Mouse (Mus musculus): ENCODE results near the gene Dgkh. TPM values are rescaled to one million over a fixed set of nuclear protein-coding genes. Genes with fewer than 3 reads are reported as not detected.

The Dgkh gene
- total RNA-seq, 2 experiments from 2014 or later: 2.8 to 3.3 TPM

- Histone ChIP-seq H3K27ac (no peak overlapping the region), H3K4me3 (no peak overlapping the region; the same call in 1 of the 2 replicates)
- intact Hi-C loops (cut with DNase I): no loop called here
- DNase-seq: no peak
- TF ChIP-seq CTCF (IDR thresholded peaks at IDR 0.05): no peak
These were observed 75.5 kb downstream of the Dgkh start for GRCm38 (mm10) chr14:78656832-78657626.

DNA sequence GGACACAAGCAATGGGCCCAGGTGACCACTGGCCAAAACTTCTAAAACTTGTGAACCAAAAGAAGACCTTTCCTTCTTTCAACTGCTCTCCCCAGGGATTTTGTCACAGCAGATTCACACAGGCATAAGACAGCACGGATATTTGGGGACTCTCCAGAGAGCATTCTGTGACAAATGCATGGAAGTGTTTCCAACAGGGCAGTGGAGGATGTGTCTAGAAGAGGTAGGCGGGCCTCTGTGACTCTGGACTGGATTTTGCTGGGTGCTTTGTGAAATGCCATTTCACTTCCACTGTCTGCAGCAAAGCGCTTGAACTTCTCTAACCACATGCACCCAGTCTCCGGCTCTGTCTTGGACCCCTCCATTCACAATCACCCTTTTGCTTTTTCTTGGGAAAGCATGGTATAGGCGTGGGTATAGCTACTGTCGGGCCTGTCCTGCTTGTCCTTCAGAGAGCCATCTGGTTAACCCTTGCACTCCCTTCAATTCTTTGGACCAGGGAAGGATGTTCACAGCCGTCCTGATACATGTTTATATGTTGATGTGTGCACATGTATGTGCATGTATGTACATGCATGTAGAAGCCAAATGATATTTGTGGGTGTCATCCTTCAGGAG lies 77.5 kb downstream of the Dgkh start:
- no peak for DNase-seq
- no peak for TF ChIP-seq CTCF (IDR thresholded peaks at IDR 0.05)
- intact Hi-C loops (cut with DNase I): no loop called here
- no peak overlapping the region for H3K4me3 ChIP-seq
- H3K27ac ChIP-seq: no peak overlapping the region

DNA sequence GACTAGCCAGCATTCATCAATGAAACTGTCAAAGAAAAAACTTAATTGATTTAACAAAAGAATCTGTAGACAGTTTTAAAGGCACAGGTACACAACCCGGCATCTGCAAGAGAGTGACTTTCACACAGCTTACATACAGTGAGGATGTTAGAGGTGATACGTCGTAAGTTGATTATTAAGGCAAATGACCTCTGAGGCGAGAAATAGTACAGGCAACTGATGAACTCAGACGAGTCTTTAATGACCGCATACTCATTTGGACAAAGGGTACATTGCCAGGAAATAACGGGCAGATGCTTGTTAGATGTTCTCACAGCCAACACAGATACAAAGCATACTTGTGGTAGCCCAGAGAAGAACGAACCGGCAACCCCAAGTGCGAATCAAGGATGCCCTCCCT lies 78.4 kb downstream of the Dgkh start:
- intact Hi-C loops (cut with DNase I): no loop called here
- Histone ChIP-seq H3K27ac (no peak overlapping the region), H3K4me3 (no peak overlapping the region)
- no peak for TF ChIP-seq CTCF (IDR thresholded peaks at IDR 0.05)
- DNase-seq: no peak

DNA sequence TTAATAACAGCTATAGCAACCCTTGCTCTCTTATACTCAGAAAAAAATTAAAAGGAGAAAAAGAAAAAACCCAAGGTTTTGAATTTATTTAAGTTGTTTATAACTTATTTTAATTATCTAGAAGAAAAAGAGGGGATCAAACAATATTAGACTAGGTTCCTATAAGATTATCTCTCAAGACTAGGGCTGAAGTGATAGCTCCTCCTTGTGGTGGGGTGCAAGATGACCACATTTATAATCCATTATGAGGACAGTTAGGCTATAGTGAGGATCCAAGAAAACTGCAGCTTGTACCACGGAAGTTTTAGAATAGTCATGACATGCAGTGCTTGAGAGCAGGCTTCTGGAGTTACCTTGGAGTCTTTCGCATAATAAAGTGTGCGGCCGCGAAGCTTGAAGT lies 79.2 kb downstream of the Dgkh start:
- no peak overlapping the region for H3K27ac ChIP-seq
- no peak overlapping the region for H3K4me3 ChIP-seq
- DNase-seq: no peak
- peak; percentile 63 for TF ChIP-seq CTCF (IDR thresholded peaks at IDR 0.05)
- intact Hi-C loops (cut with DNase I): no loop called here

- TF ChIP-seq CTCF (IDR thresholded peaks at IDR 0.05): no peak
- no peak overlapping the region for H3K4me3 ChIP-seq
- no peak for DNase-seq
- H3K27ac ChIP-seq: no peak overlapping the region
- intact Hi-C loops (cut with DNase I): no loop called here
These were observed 80.9 kb downstream of the Dgkh start for GRCm38 (mm10) chr14:78651696-78652095.

GRCm38 (mm10) chr14:78650379-78651095 lies 82.0 kb downstream of the Dgkh start:
- intact Hi-C loops (cut with DNase I): no loop called here
- no peak for TF ChIP-seq CTCF (IDR thresholded peaks at IDR 0.05)
- peak overlapping the region; percentile 24; the same call in 1 of the 2 replicates for H3K27ac ChIP-seq
- DNase-seq: no peak
- H3K4me3 ChIP-seq: peak overlapping the region; percentile 15; the same call in 1 of the 2 replicates

DNA sequence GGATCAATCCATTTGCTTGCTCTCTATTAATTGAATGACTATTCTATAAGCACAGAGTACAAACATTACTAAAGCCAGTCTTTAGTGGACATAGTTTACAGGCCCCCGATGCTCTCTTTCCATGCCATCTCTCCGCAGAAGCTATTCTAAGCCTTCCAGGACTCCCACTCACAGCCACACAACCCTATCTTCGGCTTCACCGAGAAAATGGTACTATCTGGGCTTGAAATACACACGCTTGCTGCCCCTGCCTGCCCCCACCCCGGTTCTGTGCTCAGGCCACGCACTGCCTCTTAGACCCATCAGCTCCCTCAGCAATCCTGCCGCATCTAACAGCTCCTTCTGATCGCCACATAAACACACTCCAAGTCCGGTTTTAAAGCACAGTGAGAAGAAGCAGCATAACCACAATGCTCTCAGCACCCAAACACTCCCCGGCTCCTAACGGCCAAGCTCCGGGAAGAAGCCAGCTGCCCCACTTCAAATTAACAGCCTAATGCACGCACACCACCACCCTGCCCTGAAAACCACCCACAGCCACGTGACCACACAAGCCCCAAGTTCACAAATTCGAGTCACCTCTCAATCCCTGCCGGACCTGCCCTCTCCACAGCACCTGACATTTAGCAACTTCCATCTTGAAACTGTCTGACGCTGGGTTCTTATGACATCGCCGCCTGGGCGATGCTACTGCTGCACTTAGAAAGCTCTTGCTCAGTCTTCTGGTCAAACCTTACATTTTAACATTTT lies 82.9 kb downstream of the Dgkh start:
- no peak for DNase-seq
- peak overlapping the region; percentile 15 for H3K4me3 ChIP-seq
- peak overlapping the region; percentile 24; the same call in 1 of the 2 replicates for H3K27ac ChIP-seq
- intact Hi-C loops (cut with DNase I): no loop called here
- TF ChIP-seq CTCF (IDR thresholded peaks at IDR 0.05): no peak

- intact Hi-C loops (cut with DNase I): no loop called here
- DNase-seq: no peak
- Histone ChIP-seq H3K4me3 (no peak overlapping the region), H3K27ac (no peak overlapping the region)
- no peak for TF ChIP-seq CTCF (IDR thresholded peaks at IDR 0.05)
These were observed 87.0 kb downstream of the Dgkh start for GRCm38 (mm10) chr14:78645622-78646021.

DNA sequence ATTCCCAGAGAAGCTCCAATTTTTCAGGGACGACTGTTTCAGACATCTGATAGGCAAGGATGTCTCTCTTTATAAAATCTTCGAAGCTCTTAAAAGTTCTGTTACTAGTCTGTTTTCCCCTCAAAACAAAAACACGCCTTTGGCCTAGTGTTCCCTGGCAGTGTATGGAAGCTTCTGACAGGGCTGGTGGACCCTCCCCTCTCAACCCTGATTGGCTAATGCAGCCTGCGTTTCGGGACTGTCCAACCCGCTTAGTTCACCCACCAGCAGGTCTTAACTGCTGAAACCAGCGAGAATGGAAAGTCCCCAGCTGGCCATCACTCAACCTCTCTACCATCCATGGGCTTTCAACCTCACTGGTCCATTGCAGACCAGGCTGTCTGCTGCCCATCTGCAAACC lies 91.3 kb downstream of the Dgkh start:
- TF ChIP-seq CTCF (IDR thresholded peaks at IDR 0.05): no peak
- DNase-seq: no peak
- intact Hi-C loops (cut with DNase I): no loop called here
- H3K4me3 ChIP-seq: no peak overlapping the region
- no peak overlapping the region for H3K27ac ChIP-seq

DNA sequence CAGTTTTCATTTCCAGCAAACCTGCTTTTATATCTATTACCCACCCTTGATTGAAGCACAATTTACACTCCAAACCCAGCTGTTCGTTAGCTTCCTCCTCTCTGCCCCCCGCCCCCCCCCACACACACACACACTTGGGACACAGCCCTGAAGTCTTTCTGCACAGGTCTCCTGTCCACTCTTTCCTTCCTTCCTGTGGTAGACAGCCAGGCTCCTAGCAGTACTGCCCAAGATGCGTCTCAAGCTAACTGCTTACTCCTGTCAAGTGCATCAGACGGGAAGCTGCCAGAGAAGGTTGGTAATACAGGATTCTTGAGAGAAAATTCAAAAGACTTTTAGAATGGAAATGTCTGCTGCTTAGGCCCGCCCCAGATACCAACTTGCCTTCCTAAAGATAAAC lies 92.9 kb downstream of the Dgkh start:
- DNase-seq: no peak
- no peak overlapping the region for H3K4me3 ChIP-seq
- H3K27ac ChIP-seq: no peak overlapping the region
- no peak for TF ChIP-seq CTCF (IDR thresholded peaks at IDR 0.05)
- intact Hi-C loops (cut with DNase I): no loop called here

GRCm38 (mm10) chr14:78635612-78636400 lies 96.8 kb downstream of the Dgkh start:
- H3K4me3 ChIP-seq: no peak overlapping the region
- intact Hi-C loops (cut with DNase I): no loop called here
- no peak overlapping the region for H3K27ac ChIP-seq
- no peak for TF ChIP-seq CTCF (IDR thresholded peaks at IDR 0.05)
- DNase-seq: no peak

- intact Hi-C loops (cut with DNase I): no loop called here
- DNase-seq: no peak
- no peak overlapping the region for H3K4me3 ChIP-seq
- no peak overlapping the region for H3K27ac ChIP-seq
- TF ChIP-seq CTCF (IDR thresholded peaks at IDR 0.05): no peak
These were observed 99.8 kb downstream of the Dgkh start for GRCm38 (mm10) chr14:78632747-78633146.
